Mouse (Mus musculus): Measurements from ENCODE around the gene Dock1. TPM values are rescaled to one million over a fixed set of nuclear protein-coding genes. Genes with fewer than 3 reads are reported as not detected.

The Dock1 gene
- polyA plus RNA-seq, 1 experiment from 2014 or later = 36.4 TPM

GRCm38 (mm10) chr7:135134619-135135018 lies 464.2 kb downstream of the Dock1 start:
- WGBS = 57% methylated on average over 12 of the region's 12 CpGs
- H3K36me3 ChIP-seq = peaks cover 52% of the 10 kb centered on the region
- no peak for ATAC-seq (ENCODE audit: insufficient number of reproducible peaks, low FRiP score, low TSS enrichment, low read depth)

GRCm38 (mm10) chr7:135139153-135139612 lies 468.7 kb downstream of the Dock1 start:
- H3K4me1 ChIP-seq = 0 out of 2 replicates have a peak, but pooled peaks cover 6% of the 10 kb centered on the region
- H3K4me2 ChIP-seq = no peak overlapping the region
- H3K9ac ChIP-seq = no peak overlapping the region
- H3K27me3 ChIP-seq = no peaks in the 10 kb centered on the region
- no peak overlapping the region for H3K4me3 ChIP-seq
- WGBS = 50% methylated on average over 5 of the region's 5 CpGs
- ATAC-seq (ENCODE audit: insufficient number of reproducible peaks, low FRiP score, low TSS enrichment, low read depth) = no peak
- H3K36me3 ChIP-seq = peaks cover 71% of the 10 kb centered on the region
- no peak overlapping the region for H3K27ac ChIP-seq
- no peaks in the 10 kb centered on the region for H3K9me3 ChIP-seq

More at GRCm38 (mm10) chr7:135134619-135135018, 464.2 kb downstream of the Dock1 start:
- Histone ChIP-seq H3K9me3 (no peaks in the 10 kb centered on the region), H3K4me2 (no peak overlapping the region), H3K27me3 (no peaks in the 10 kb centered on the region), H3K9ac (no peak overlapping the region), H3K4me3 (no peak overlapping the region), H3K4me1 (0 out of 2 replicates have a peak, but pooled peaks cover 6% of the 10 kb centered on the region), H3K27ac (no peak overlapping the region)

- Histone ChIP-seq H3K36me3 (peaks cover 70% of the 10 kb centered on the region), H3K4me3 (no peak overlapping the region), H3K9ac (no peak overlapping the region), H3K9me3 (no peaks in the 10 kb centered on the region), H3K27me3 (no peaks in the 10 kb centered on the region), H3K27ac (no peak overlapping the region), H3K4me1 (no peaks in the 10 kb centered on the region), H3K4me2 (no peak overlapping the region)
- no peak for ATAC-seq (ENCODE audit: insufficient number of reproducible peaks, low FRiP score, low TSS enrichment, low read depth)
- 93% methylated on average over 4 of the region's 4 CpGs for WGBS
Measured at GRCm38 (mm10) chr7:135144731-135145130, 474.3 kb downstream of the Dock1 start.

GRCm38 (mm10) chr7:135150926-135151325 lies 480.5 kb downstream of the Dock1 start:
- Histone ChIP-seq H3K27me3 (no peaks in the 10 kb centered on the region), H3K9me3 (no peaks in the 10 kb centered on the region), H3K36me3 (peaks cover 54% of the 10 kb centered on the region), H3K4me2 (no peak overlapping the region), H3K4me3 (no peak overlapping the region), H3K9ac (no peak overlapping the region), H3K4me1 (no peaks in the 10 kb centered on the region), H3K27ac (no peak overlapping the region)
- ATAC-seq (ENCODE audit: insufficient number of reproducible peaks, low FRiP score, low TSS enrichment, low read depth) = no peak
- whole genome bisulfite sequencing = 86% methylated on average over 2 of the region's 2 CpGs

GRCm38 (mm10) chr7:135157571-135157970 lies 487.1 kb downstream of the Dock1 start:
- no peak overlapping the region for H3K4me3 ChIP-seq
- WGBS = 37% methylated on average over 5 of the region's 5 CpGs

GRCm38 (mm10) chr7:135158381-135158780 lies 487.9 kb downstream of the Dock1 start:
- Histone ChIP-seq H3K36me3 (peaks cover 45% of the 10 kb centered on the region), H3K9ac (no peak overlapping the region), H3K27me3 (no peaks in the 10 kb centered on the region), H3K4me3 (no peak overlapping the region), H3K27ac (no peak overlapping the region), H3K4me1 (no peaks in the 10 kb centered on the region), H3K9me3 (no peaks in the 10 kb centered on the region), H3K4me2 (no peak overlapping the region)
- WGBS = 94% methylated on average over 10 of the region's 10 CpGs
- ATAC-seq (ENCODE audit: insufficient number of reproducible peaks, low FRiP score, low TSS enrichment, low read depth) = no peak

More at GRCm38 (mm10) chr7:135157571-135157970, 487.1 kb downstream of the Dock1 start:
- H3K4me1 ChIP-seq = no peaks in the 10 kb centered on the region
- no peak overlapping the region for H3K9ac ChIP-seq
- no peak for ATAC-seq (ENCODE audit: insufficient number of reproducible peaks, low FRiP score, low TSS enrichment, low read depth)
- H3K36me3 ChIP-seq = peaks cover 39% of the 10 kb centered on the region
- no peak overlapping the region for H3K27ac ChIP-seq
- H3K4me2 ChIP-seq = no peak overlapping the region
- no peaks in the 10 kb centered on the region for H3K9me3 ChIP-seq
- no peaks in the 10 kb centered on the region for H3K27me3 ChIP-seq

GRCm38 (mm10) chr7:135159606-135160005 lies 489.2 kb downstream of the Dock1 start:
- ATAC-seq (ENCODE audit: insufficient number of reproducible peaks, low FRiP score, low TSS enrichment, low read depth) = no peak
- H3K4me3 ChIP-seq = no peak overlapping the region
- WGBS = 65% methylated on average over 4 of the region's 4 CpGs
- H3K36me3 ChIP-seq = peaks cover 51% of the 10 kb centered on the region
- H3K27ac ChIP-seq = no peak overlapping the region
- H3K4me2 ChIP-seq = no peak overlapping the region
- H3K4me1 ChIP-seq = no peaks in the 10 kb centered on the region
- H3K9ac ChIP-seq = no peak overlapping the region
- no peaks in the 10 kb centered on the region for H3K27me3 ChIP-seq
- H3K9me3 ChIP-seq = no peaks in the 10 kb centered on the region

GRCm38 (mm10) chr7:135165155-135165554 lies 494.7 kb downstream of the Dock1 start:
- WGBS = 34% methylated on average over 3 of the region's 3 CpGs
- H3K9ac ChIP-seq = no peak overlapping the region
- H3K4me2 ChIP-seq = no peak overlapping the region
- H3K36me3 ChIP-seq = peaks cover 71% of the 10 kb centered on the region
- no peak overlapping the region for H3K4me3 ChIP-seq
- no peak overlapping the region for H3K27ac ChIP-seq
- no peaks in the 10 kb centered on the region for H3K27me3 ChIP-seq
- no peaks in the 10 kb centered on the region for H3K4me1 ChIP-seq
- no peaks in the 10 kb centered on the region for H3K9me3 ChIP-seq
- ATAC-seq (ENCODE audit: insufficient number of reproducible peaks, low FRiP score, low TSS enrichment, low read depth) = no peak

GRCm38 (mm10) chr7:135169936-135170335 lies 499.5 kb downstream of the Dock1 start:
- no peak for ATAC-seq (ENCODE audit: insufficient number of reproducible peaks, low FRiP score, low TSS enrichment, low read depth)
- Histone ChIP-seq H3K4me1 (no peaks in the 10 kb centered on the region), H3K4me3 (no peak overlapping the region), H3K4me2 (no peak overlapping the region), H3K36me3 (peaks cover 62% of the 10 kb centered on the region), H3K27me3 (no peaks in the 10 kb centered on the region), H3K27ac (no peak overlapping the region), H3K9ac (no peak overlapping the region), H3K9me3 (no peaks in the 10 kb centered on the region)
- WGBS = 83% methylated on average over 4 of the region's 4 CpGs

GRCm38 (mm10) chr7:135172219-135172618 lies 501.8 kb downstream of the Dock1 start:
- ATAC-seq (ENCODE audit: insufficient number of reproducible peaks, low FRiP score, low TSS enrichment, low read depth) = no peak
- Histone ChIP-seq H3K4me2 (no peak overlapping the region), H3K27me3 (no peaks in the 10 kb centered on the region), H3K36me3 (peaks cover 43% of the 10 kb centered on the region), H3K9ac (no peak overlapping the region), H3K27ac (no peak overlapping the region), H3K4me3 (no peak overlapping the region), H3K9me3 (no peaks in the 10 kb centered on the region), H3K4me1 (no peaks in the 10 kb centered on the region)
- WGBS = 74% methylated on average over 9 of the region's 9 CpGs

GRCm38 (mm10) chr7:135194190-135194589 lies 523.7 kb downstream of the Dock1 start:
- ATAC-seq (ENCODE audit: insufficient number of reproducible peaks, low FRiP score, low TSS enrichment, low read depth) = no peak
- Histone ChIP-seq H3K27ac (no peak overlapping the region), H3K4me3 (no peak overlapping the region), H3K36me3 (no peaks in the 10 kb centered on the region), H3K9me3 (no peaks in the 10 kb centered on the region), H3K4me2 (no peak overlapping the region), H3K4me1 (no peaks in the 10 kb centered on the region), H3K9ac (no peak overlapping the region), H3K27me3 (no peaks in the 10 kb centered on the region)
- 95% methylated on average over 3 of the region's 3 CpGs for WGBS

GRCm38 (mm10) chr7:135195631-135196030 lies 525.2 kb downstream of the Dock1 start:
- Histone ChIP-seq H3K9ac (no peak overlapping the region), H3K4me2 (no peak overlapping the region), H3K4me3 (no peak overlapping the region), H3K4me1 (no peaks in the 10 kb centered on the region), H3K27me3 (no peaks in the 10 kb centered on the region), H3K9me3 (no peaks in the 10 kb centered on the region), H3K36me3 (no peaks in the 10 kb centered on the region), H3K27ac (no peak overlapping the region)
- no peak for ATAC-seq (ENCODE audit: insufficient number of reproducible peaks, low FRiP score, low TSS enrichment, low read depth)
- WGBS = 96% methylated on average over 2 of the region's 2 CpGs

- no peak for ATAC-seq (ENCODE audit: insufficient number of reproducible peaks, low FRiP score, low TSS enrichment, low read depth)
- 89% methylated on average over 10 of the region's 10 CpGs for WGBS
- Histone ChIP-seq H3K4me2 (no peak overlapping the region), H3K27ac (no peak overlapping the region), H3K4me1 (no peaks in the 10 kb centered on the region), H3K9ac (no peak overlapping the region), H3K36me3 (no peaks in the 10 kb centered on the region), H3K27me3 (no peaks in the 10 kb centered on the region), H3K4me3 (no peak overlapping the region), H3K9me3 (no peaks in the 10 kb centered on the region)
Measured at GRCm38 (mm10) chr7:135196828-135197227, 526.4 kb downstream of the Dock1 start.

Data from limb, embryonic 15.5 days (tissue).